9 mouse cellular contexts compared by ENCODE assay signal in the genomic region with DNA sequence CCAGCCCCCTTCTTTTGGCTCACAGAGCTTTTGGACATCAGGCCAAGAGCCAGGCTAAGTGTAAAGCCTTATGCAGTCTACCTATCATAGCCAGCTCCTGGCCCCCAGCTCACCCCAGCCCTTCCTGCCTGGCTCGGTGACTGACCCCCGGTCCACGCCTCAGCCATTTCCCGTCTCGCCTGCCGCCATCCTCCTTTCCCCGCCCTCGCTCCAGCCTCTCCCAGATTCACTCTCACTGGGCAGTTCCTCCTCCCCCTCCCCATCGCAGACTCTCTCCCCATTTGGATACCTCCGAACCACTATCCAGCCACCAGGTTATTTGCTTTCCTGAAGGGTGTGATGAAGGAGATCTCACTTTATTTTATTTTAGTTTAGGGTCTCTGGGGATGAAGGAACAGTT. TPM values are rescaled to one million over a fixed set of nuclear protein-coding genes. Genes with fewer than 3 reads are reported as not detected.
DNase-seq lines count a peak whose midpoint lies in the region; ATAC-seq lines count a peak whose summit lies in the region.
"Had no signal": no experiment of that assay in that cellular context is flagged by ENCODE, and none has a peak within 500 bp of the region (broad histone marks: within the 10 kb centered on the region; RNA-seq: fewer than 3 reads in every experiment).

No protein-coding gene starts in this region.

- no peak for ATAC-seq in megakaryocyte, adult 5-6 weeks (ENCODE audit: poor library complexity, severe bottlenecking)
- ATAC-seq in heart, embryonic 15.5 days (replicated peaks; ENCODE audit: insufficient number of reproducible peaks, insufficient read depth, low FRiP score, low read depth), result 0 out of 2 replicates have a peak, but pooled peaks have one; percentile 37
- ATAC-seq in neural tube, embryonic 11.5 days (ENCODE audit: insufficient read depth, low FRiP score, low TSS enrichment), result no peak

- H3K4me2 ChIP-seq in heart, embryonic 15.5 days, result peak overlapping the region; percentile 60
- H3K4me2 ChIP-seq in neural tube, embryonic 11.5 days (ENCODE audit: low read depth), result peak overlapping the region; percentile 30; the same call in 1 of the 2 replicates

- H3K27me3 ChIP-seq in megakaryocyte, embryonic 14.5 days (replicated peaks), result peaks cover 82% of the 10 kb centered on the region
- H3K27me3 ChIP-seq in heart, embryonic 15.5 days, result peaks cover 68% of the 10 kb centered on the region
- peaks cover 84% of the 10 kb centered on the region for H3K27me3 ChIP-seq in limb, embryonic 10.5 days (ENCODE audit: low read depth, poor library complexity, severe bottlenecking)
- H3K27me3 ChIP-seq in neural tube, embryonic 11.5 days (ENCODE audit: control insufficient read depth, insufficient read depth, low read length), result peaks cover 70% of the 10 kb centered on the region

- H3K4me3 ChIP-seq in megakaryocyte, embryonic 14.5 days (replicated peaks), result peak overlapping the region; percentile 50
- H3K4me3 ChIP-seq in heart, embryonic 15.5 days, result peak overlapping the region; percentile 41
- H3K4me3 ChIP-seq in limb, embryonic 10.5 days, result peak overlapping the region; percentile 38
- no peak overlapping the region for H3K4me3 ChIP-seq in neural tube, embryonic 11.5 days (ENCODE audit: low read depth, low read length)

- whole genome bisulfite sequencing in heart, embryonic 15.5 days, result 6% methylated on average over 10 of the region's 10 CpGs
- 2% methylated on average over 10 of the region's 10 CpGs for WGBS in limb, embryonic 10.5 days
- WGBS in neural tube, embryonic 11.5 days, result 0% methylated on average over 10 of the region's 10 CpGs

- 0 out of 2 replicates have a peak, but pooled peaks cover 3% of the 10 kb centered on the region for H3K9me3 ChIP-seq in megakaryocyte, embryonic 14.5 days
- no peaks in the 10 kb centered on the region for H3K9me3 ChIP-seq in heart, embryonic 15.5 days (replicated peaks)
- no peaks in the 10 kb centered on the region for H3K9me3 ChIP-seq in limb, embryonic 10.5 days (replicated peaks)
- no peaks in the 10 kb centered on the region for H3K9me3 ChIP-seq in neural tube, embryonic 11.5 days (ENCODE audit: control insufficient read depth, low read length)

- no peak overlapping the region for H3K9ac ChIP-seq in heart, embryonic 15.5 days
- no peak overlapping the region for H3K9ac ChIP-seq in neural tube, embryonic 11.5 days (ENCODE audit: low read length)

- no peak overlapping the region for H3K27ac ChIP-seq in heart, embryonic 15.5 days
- H3K27ac ChIP-seq in limb, embryonic 10.5 days, result no peak overlapping the region
- H3K27ac ChIP-seq in neural tube, embryonic 11.5 days (ENCODE audit: low read depth, low read length), result no peak overlapping the region

- no peaks in the 10 kb centered on the region for H3K36me3 ChIP-seq in megakaryocyte, embryonic 14.5 days (replicated peaks; ENCODE audit: low read length)
- H3K36me3 ChIP-seq in heart, embryonic 15.5 days, result no peaks in the 10 kb centered on the region
- H3K36me3 ChIP-seq in limb, embryonic 10.5 days, result 0 out of 2 replicates have a peak, but pooled peaks cover 3% of the 10 kb centered on the region
- no peaks in the 10 kb centered on the region for H3K36me3 ChIP-seq in neural tube, embryonic 11.5 days (ENCODE audit: control insufficient read depth, insufficient read depth, low read length)

- H3K4me1 ChIP-seq in megakaryocyte, embryonic 14.5 days, result peaks cover 59% of the 10 kb centered on the region
- peaks cover 48% of the 10 kb centered on the region for H3K4me1 ChIP-seq in heart, embryonic 15.5 days (replicated peaks)
- H3K4me1 ChIP-seq in limb, embryonic 10.5 days, result peaks cover 47% of the 10 kb centered on the region
- H3K4me1 ChIP-seq in neural tube, embryonic 11.5 days (ENCODE audit: control insufficient read depth, insufficient read depth, low read length), result peaks cover 19% of the 10 kb centered on the region

- peak; percentile 49 for DNase-seq in limb, embryonic 10.5 days (ENCODE audit: low spot score)
- DNase-seq in neural tube, embryonic 11.5 days (ENCODE audit: low spot score), result no peak
- no peak for DNase-seq in spleen, postnatal 36 days (ENCODE audit: low spot score in 2 of 2)
- DNase-seq in thymus, postnatal 36 days, result no peak
- no peak for DNase-seq in layer of hippocampus, adult 18-20 months (ENCODE audit: low spot score in 2 of 2)

RNA-seq across cellular contexts. Expression of a gene that starts 0.8 kb away (rescaled TPM):
- not detected in 2 replicates for polyA plus RNA-seq in megakaryocyte, embryonic 14.5 days (2012; ENCODE audit: insufficient read depth, low replicate concordance)
- total RNA-seq in megakaryocyte, adult 5-6 weeks (2015), result not detected in 2 replicates
- total RNA-seq in megakaryocyte, adult 5-6 weeks (2017), result not detected in 2 replicates
- polyA plus RNA-seq in heart, embryonic 15.5 days (2015; fragmentation: Nextera tagmentation; extraction: Ambion mirVana), result 2.1 and 4.2 TPM in 2 replicates
- polyA plus RNA-seq in limb, embryonic 10.5 days (2016; fragmentation: Nextera tagmentation; extraction: Ambion mirVana), result 0.40 and 0.46 TPM in 2 replicates
- 0.44 and 2.3 TPM in 2 replicates for polyA plus RNA-seq in neural tube, embryonic 11.5 days (2014; fragmentation: Nextera tagmentation; extraction: Ambion mirVana)
- total RNA-seq in layer of hippocampus, adult 18-20 months (2021), result under 1 TPM; 0.08 to 0.15 TPM
- total RNA-seq: hematopoietic stem cell, adult 5-6 weeks had no signal

RNA-seq across cellular contexts. Expression of a gene that starts 3.2 kb away (rescaled TPM):
- 0.19 TPM in 1 of 2 replicates, not detected in the other for polyA plus RNA-seq in megakaryocyte, embryonic 14.5 days (2012; ENCODE audit: insufficient read depth, low replicate concordance)
- total RNA-seq in megakaryocyte, adult 5-6 weeks (2015), result 4.8 and 9.6 TPM in 2 replicates
- 3.4 and 10.2 TPM in 2 replicates for total RNA-seq in megakaryocyte, adult 5-6 weeks (2017)
- polyA plus RNA-seq in heart, embryonic 15.5 days (2015; fragmentation: Nextera tagmentation; extraction: Ambion mirVana), result 5.9 and 6.7 TPM in 2 replicates
- polyA plus RNA-seq in limb, embryonic 10.5 days (2016; fragmentation: Nextera tagmentation; extraction: Ambion mirVana), result 27.9 and 34.3 TPM in 2 replicates
- polyA plus RNA-seq in neural tube, embryonic 11.5 days (2014; fragmentation: Nextera tagmentation; extraction: Ambion mirVana), result 18.9 and 19.8 TPM in 2 replicates
- 1 to 10 TPM; 5.7 to 6.3 TPM for total RNA-seq in layer of hippocampus, adult 18-20 months (2021)

RNA-seq across cellular contexts. Expression of a gene that starts 20.5 kb away (rescaled TPM):
- polyA plus RNA-seq in megakaryocyte, embryonic 14.5 days (2012; ENCODE audit: insufficient read depth, low replicate concordance), result 0.87 and 4.8 TPM in 2 replicates
- total RNA-seq in megakaryocyte, adult 5-6 weeks (2015), result 10.7 and 11.1 TPM in 2 replicates
- total RNA-seq in megakaryocyte, adult 5-6 weeks (2017), result 11.1 and 28.8 TPM in 2 replicates
- polyA plus RNA-seq in heart, embryonic 15.5 days (2015; fragmentation: Nextera tagmentation; extraction: Ambion mirVana), result 10.7 and 13.7 TPM in 2 replicates
- 23.9 and 28.3 TPM in 2 replicates for polyA plus RNA-seq in limb, embryonic 10.5 days (2016; fragmentation: Nextera tagmentation; extraction: Ambion mirVana)
- 7.1 and 8.9 TPM in 2 replicates for polyA plus RNA-seq in neural tube, embryonic 11.5 days (2014; fragmentation: Nextera tagmentation; extraction: Ambion mirVana)
- 10 to 100 TPM; 13.7 to 14.0 TPM for total RNA-seq in layer of hippocampus, adult 18-20 months (2021)

RNA-seq across cellular contexts. Expression of a gene that starts 26.5 kb away (rescaled TPM):
- 11.9 and 17.8 TPM in 2 replicates for polyA plus RNA-seq in megakaryocyte, embryonic 14.5 days (2012; ENCODE audit: insufficient read depth, low replicate concordance)
- total RNA-seq in megakaryocyte, adult 5-6 weeks (2015), result 33.7 and 37.1 TPM in 2 replicates
- 16.7 and 52.1 TPM in 2 replicates for total RNA-seq in megakaryocyte, adult 5-6 weeks (2017)
- polyA plus RNA-seq in heart, embryonic 15.5 days (2015; fragmentation: Nextera tagmentation; extraction: Ambion mirVana), result 7.6 and 9.3 TPM in 2 replicates
- polyA plus RNA-seq in limb, embryonic 10.5 days (2016; fragmentation: Nextera tagmentation; extraction: Ambion mirVana), result 12.6 and 13.6 TPM in 2 replicates
- polyA plus RNA-seq in neural tube, embryonic 11.5 days (2014; fragmentation: Nextera tagmentation; extraction: Ambion mirVana), result 14.7 and 16.3 TPM in 2 replicates
- total RNA-seq in layer of hippocampus, adult 18-20 months (2021), result 100 to 1,000 TPM in 1 of 2 experiments, 10 to 100 TPM in 1; 89.1 to 103 TPM

RNA-seq across cellular contexts. Expression of a gene that starts 36.9 kb away (rescaled TPM):
- 19.4 and 182 TPM in 2 replicates for polyA plus RNA-seq in megakaryocyte, embryonic 14.5 days (2012; ENCODE audit: insufficient read depth, low replicate concordance)
- 2,048 and 2,084 TPM in 2 replicates for total RNA-seq in megakaryocyte, adult 5-6 weeks (2015)
- total RNA-seq in megakaryocyte, adult 5-6 weeks (2017), result 628 and 646 TPM in 2 replicates
- polyA plus RNA-seq in heart, embryonic 15.5 days (2015; fragmentation: Nextera tagmentation; extraction: Ambion mirVana), result 1,310 and 1,493 TPM in 2 replicates
- 2,301 and 2,452 TPM in 2 replicates for polyA plus RNA-seq in limb, embryonic 10.5 days (2016; fragmentation: Nextera tagmentation; extraction: Ambion mirVana)
- polyA plus RNA-seq in neural tube, embryonic 11.5 days (2014; fragmentation: Nextera tagmentation; extraction: Ambion mirVana), result 1,967 and 2,051 TPM in 2 replicates
- total RNA-seq in layer of hippocampus, adult 18-20 months (2021), result 100 to 1,000 TPM; 448 to 490 TPM
